Mouse (Mus musculus) kidney, adult 2 months (tissue): ENCODE data around the gene Abcc8. TPM values are rescaled to one million over a fixed set of nuclear protein-coding genes. Genes with fewer than 3 reads are reported as not detected.

Experiments used
- DNase-seq: peaks from one replicate; pipeline ENCODE4 v3.0.0; 2021
- H3K27ac ChIP-seq: fragments of 200-500 bp; 2 replicates; pipeline ENCODE4 v1.5.1; 2012; ENCODE audit warnings: low read depth, low read length, control low read depth, inconsistent platforms; ENCODE audit not compliant: insufficient read depth
- H3K27me3 ChIP-seq: fragments of 200-500 bp; replicated peaks from 2 replicates; pipeline ENCODE4 v1.6.1; 2012; ENCODE audit warnings: mild to moderate bottlenecking, moderate library complexity, low read length, inconsistent platforms; ENCODE audit not compliant: control insufficient read depth, insufficient read depth
- H3K36me3 ChIP-seq: fragments of 200-500 bp; 2 replicates; pipeline ENCODE4 v1.6.1; 2012; ENCODE audit warnings: mild to moderate bottlenecking, moderate library complexity, low read length, inconsistent platforms; ENCODE audit not compliant: control insufficient read depth, insufficient read depth
- H3K4me1 ChIP-seq: fragments of 200-500 bp; 2 replicates; pipeline ENCODE4 v1.6.1; 2011; ENCODE audit warnings: low read length; ENCODE audit not compliant: control insufficient read depth, insufficient read depth
- H3K4me3 ChIP-seq: fragments of 200-500 bp; 2 replicates; pipeline ENCODE4 v1.5.1; 2011; ENCODE audit warnings: mild to moderate bottlenecking, low read depth, low read length, control low read depth; ENCODE audit not compliant: insufficient read depth
- CTCF ChIP-seq: fragments of 200-500 bp; conservative IDR thresholded peaks from 2 replicates; pipeline ENCODE4 v1.5.1; 2011; ENCODE audit warnings: low read depth, mild to moderate bottlenecking, control low read depth, low read length, moderate library complexity, mixed read lengths; ENCODE audit not compliant: insufficient read depth, insufficient read length
- POLR2A ChIP-seq: fragments of 200-500 bp; IDR thresholded peaks from one replicate; pipeline ENCODE4 v1.6.1; 2011; ENCODE audit warnings: low read depth, low read length, control low read depth
- WGBS: fragments of 180-500 bp; shearing (Covaris S2); methylation state at CpG from one replicate; pipeline ENCODE4 v1.1.7; 2018; 5-methylcytosine and 5-hydroxymethylcytosine counted together
- polyA plus RNA-seq: library from polyadenylated mRNA; depleted of rRNA; stranded (reverse); fragments of >200 nt; gene quantifications from 2 replicates; pipeline ENCODE4 v1.2.3, GENCODE M21; 2012

The Abcc8 gene
- polyA plus RNA-seq, 1 experiment, result 0.30 TPM

- Histone ChIP-seq H3K4me3 (no peak overlapping the region), H3K4me1 (no peaks in the 10 kb centered on the region), H3K36me3 (no peaks in the 10 kb centered on the region; the same call in 1 of the 2 replicates), H3K27me3 (no peaks in the 10 kb centered on the region), H3K27ac (no peak overlapping the region)
- 47% methylated on average over 16 of the region's 16 CpGs for WGBS
- peak; percentile 18 for DNase-seq
- TF ChIP-seq CTCF, result no peak
- TF ChIP-seq POLR2A, result no peak
Measured at GRCm38 (mm10) chr7:46084839-46085513, 94.9 kb downstream of the Abcc8 start.

GRCm38 (mm10) chr7:46084024-46084423 lies 95.8 kb downstream of the Abcc8 start:
- Histone ChIP-seq H3K4me3 (no peak overlapping the region), H3K4me1 (no peaks in the 10 kb centered on the region), H3K27ac (no peak overlapping the region), H3K36me3 (no peaks in the 10 kb centered on the region; the same call in 1 of the 2 replicates), H3K27me3 (no peaks in the 10 kb centered on the region)
- 82% methylated on average over 10 of the region's 10 CpGs for WGBS
- no peak for TF ChIP-seq CTCF
- no peak for TF ChIP-seq POLR2A
- DNase-seq, result no peak

DNA sequence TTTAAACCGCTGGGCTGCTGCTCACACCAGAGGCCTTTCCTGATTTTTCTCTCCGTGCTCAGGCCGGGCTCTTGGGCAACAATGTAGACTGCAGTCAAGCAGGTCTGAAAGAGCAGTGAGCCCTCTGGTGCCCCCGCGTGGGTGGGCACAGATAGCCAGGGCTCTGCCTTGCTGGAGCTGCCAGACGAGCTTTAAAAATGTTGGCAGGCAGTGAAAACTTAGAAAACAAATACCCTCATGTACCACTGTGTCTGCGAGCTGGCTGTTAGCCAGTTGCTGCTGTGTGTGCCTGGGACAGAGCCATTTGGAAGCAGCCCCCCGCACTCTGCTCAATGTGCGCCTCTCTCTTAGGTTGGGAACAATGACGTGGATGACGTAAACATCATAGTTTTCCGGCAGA lies 102.2 kb downstream of the Abcc8 start:
- H3K4me1 ChIP-seq, result peaks cover 2% of the 10 kb centered on the region; the same call in 1 of the 2 replicates
- no peak for DNase-seq
- 84% methylated on average over 12 of the region's 12 CpGs for WGBS
- no peaks in the 10 kb centered on the region for H3K27me3 ChIP-seq
- no peak overlapping the region for H3K4me3 ChIP-seq
- H3K36me3 ChIP-seq, result no peaks in the 10 kb centered on the region; the same call in 1 of the 2 replicates
- H3K27ac ChIP-seq, result no peak overlapping the region
- TF ChIP-seq POLR2A, result no peak
- no peak for TF ChIP-seq CTCF

GRCm38 (mm10) chr7:46076844-46077243 lies 103.0 kb downstream of the Abcc8 start:
- 83% methylated on average over 7 of the region's 7 CpGs for WGBS
- Histone ChIP-seq H3K27ac (no peak overlapping the region), H3K4me1 (peaks cover 2% of the 10 kb centered on the region; the same call in 1 of the 2 replicates), H3K4me3 (no peak overlapping the region), H3K27me3 (no peaks in the 10 kb centered on the region), H3K36me3 (no peaks in the 10 kb centered on the region; the same call in 1 of the 2 replicates)
- TF ChIP-seq CTCF, result no peak
- no peak for TF ChIP-seq POLR2A
- no peak for DNase-seq

DNA sequence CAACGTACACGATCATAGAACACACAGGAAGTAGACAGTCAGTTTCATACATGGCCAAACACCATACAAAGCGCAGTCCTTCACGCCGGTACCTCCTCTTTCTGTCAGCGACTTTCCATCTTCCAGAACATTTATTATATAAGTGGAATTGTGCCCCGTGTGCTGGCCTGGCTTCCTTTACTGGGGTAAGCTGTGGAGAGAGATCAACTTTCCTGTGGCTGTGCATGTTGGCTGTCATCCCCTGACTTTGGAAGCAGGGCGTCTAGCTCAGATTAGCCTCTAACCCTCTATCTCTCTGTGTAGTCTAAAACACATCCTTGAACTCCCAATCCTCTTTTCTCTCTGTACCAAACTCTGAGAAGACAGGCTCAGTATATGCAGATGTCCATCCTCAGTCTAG lies 111.0 kb downstream of the Abcc8 start:
- no peak for DNase-seq
- TF ChIP-seq POLR2A (no peak), CTCF (no peak)
- Histone ChIP-seq H3K36me3 (no peaks in the 10 kb centered on the region), H3K27me3 (no peaks in the 10 kb centered on the region), H3K27ac (no peak overlapping the region), H3K4me3 (no peak overlapping the region), H3K4me1 (no peaks in the 10 kb centered on the region)
- WGBS, result 92% methylated on average over 8 of the region's 8 CpGs

- Histone ChIP-seq H3K27me3 (no peaks in the 10 kb centered on the region), H3K27ac (no peak overlapping the region), H3K36me3 (peaks cover 1% of the 10 kb centered on the region; the same call in 1 of the 2 replicates), H3K4me1 (no peaks in the 10 kb centered on the region), H3K4me3 (no peak overlapping the region)
- WGBS, result 98% methylated on average over 6 of the region's 6 CpGs
- TF ChIP-seq POLR2A (no peak), CTCF (no peak)
- no peak for DNase-seq
Measured at GRCm38 (mm10) chr7:46063296-46063695, 116.5 kb downstream of the Abcc8 start.

- no peak for TF ChIP-seq CTCF
- no peak for TF ChIP-seq POLR2A
- DNase-seq, result no peak
- no peaks in the 10 kb centered on the region for H3K4me1 ChIP-seq
- WGBS, result 97% methylated on average over 16 of the region's 16 CpGs
- no peaks in the 10 kb centered on the region for H3K27me3 ChIP-seq
- H3K27ac ChIP-seq, result no peak overlapping the region
- peaks cover 1% of the 10 kb centered on the region; the same call in 1 of the 2 replicates for H3K36me3 ChIP-seq
- H3K4me3 ChIP-seq, result no peak overlapping the region
Measured at GRCm38 (mm10) chr7:46061614-46062013, 118.2 kb downstream of the Abcc8 start.
